Mouse (Mus musculus): ENCODE measurements at regions not wholly inside any gene's neighbourhood (a gene's known extent, or its start where the extent isn't known, plus 50 kb on each side); places are given as distances from the start of the nearest gene placed in this dataset.

DNA sequence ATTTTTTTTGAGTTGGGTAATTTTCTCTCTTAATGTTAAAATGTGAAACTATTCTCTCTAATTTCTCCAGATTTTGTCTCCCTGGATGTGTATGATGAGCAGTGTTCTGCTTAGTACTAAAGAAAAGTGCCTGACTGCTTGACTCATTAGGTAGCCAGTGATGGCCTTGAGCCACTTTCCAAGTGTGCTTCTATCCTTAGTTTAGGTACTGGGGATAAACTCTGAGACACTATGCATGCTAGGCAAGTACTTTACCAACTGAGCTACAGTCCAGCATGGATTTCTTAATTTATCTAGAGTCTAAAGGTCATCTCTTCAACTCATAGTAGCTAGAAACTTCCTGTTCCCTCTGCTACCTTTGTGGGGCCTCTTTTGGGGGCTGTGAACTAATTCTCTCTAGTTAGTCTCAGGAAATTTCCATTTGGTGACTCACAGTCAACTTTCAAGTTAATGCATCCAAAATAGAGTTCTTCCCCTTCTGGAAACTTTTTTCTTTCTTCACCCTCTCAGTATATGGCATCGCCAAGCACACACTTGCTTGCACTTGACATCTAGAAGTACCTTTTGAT lies 112.8 kb downstream of the Ube2e3 start:
- TF ChIP-seq CTCF (IDR thresholded peaks at IDR 0.05; ENCODE audit: low read depth, low read length): no peak
- TF ChIP-seq POLR2A (IDR thresholded peaks at IDR 0.05; ENCODE audit: borderline replicate concordance, low read depth, low read length): no peak
